Mouse (Mus musculus) adrenal gland, adult 18-20 months (tissue): Measurements from ENCODE around the gene Stil. TPM values are rescaled to one million over a fixed set of nuclear protein-coding genes. Genes with fewer than 3 reads are reported as not detected.

Source experiments
- DNase-seq, 2 experiments: peaks; one replicate each; pipeline ENCODE4 v3.0.0; 2021 to 2022; ENCODE audit warnings: low spot score in 2 of 2
- total RNA-seq, 2 experiments: library from RNA; stranded (reverse); gene quantifications; 1 replicate in 1 of 2; 2 replicates in 1 of 2; pipeline ENCODE4 v1.2.3; 2021

Stil gene
- total RNA-seq, 2 experiments from 2014 or later: 0.30 to 0.38 TPM

DNA sequence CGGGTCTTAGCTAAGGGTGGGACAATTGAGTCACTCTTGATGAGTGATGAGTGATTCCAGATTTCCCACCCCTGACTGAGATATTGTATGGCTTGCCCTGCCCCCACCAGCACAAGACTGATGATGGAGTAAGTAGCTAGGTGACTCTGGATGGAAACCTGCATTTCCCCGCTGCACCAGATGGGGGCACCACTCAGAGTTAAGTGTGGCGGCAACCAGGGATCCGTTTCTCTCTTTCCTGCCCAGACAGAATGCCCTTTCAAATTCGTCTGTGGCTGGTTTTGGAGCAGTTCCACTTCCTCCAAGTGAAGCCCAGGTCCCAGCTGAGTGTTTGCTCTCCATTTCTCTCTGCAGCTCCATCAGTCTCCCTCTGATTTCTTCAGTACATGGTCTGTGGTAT lies 47.8 kb downstream of the Stil start:
- peak; percentile 47 to 62 for DNase-seq

DNA sequence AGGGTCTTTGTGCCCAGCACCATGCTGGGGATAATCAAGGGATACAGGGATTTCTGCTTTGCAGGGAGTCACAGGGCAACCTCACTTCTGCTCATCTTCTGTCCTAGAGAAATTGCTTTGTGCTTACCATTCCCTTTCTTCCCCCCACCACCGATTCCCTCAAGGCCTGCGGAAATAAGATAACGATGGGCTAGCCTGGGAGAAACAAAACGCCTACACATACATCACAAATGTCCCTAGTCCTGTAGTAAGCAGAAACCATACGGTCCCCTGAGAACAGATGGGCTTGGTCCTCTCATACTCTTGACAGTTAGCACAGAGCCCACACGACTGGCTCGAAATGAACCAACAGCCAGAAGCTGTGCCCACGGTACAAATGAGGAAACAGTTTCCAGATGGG lies 48.2 kb downstream of the Stil start:
- no peak for DNase-seq

DNA sequence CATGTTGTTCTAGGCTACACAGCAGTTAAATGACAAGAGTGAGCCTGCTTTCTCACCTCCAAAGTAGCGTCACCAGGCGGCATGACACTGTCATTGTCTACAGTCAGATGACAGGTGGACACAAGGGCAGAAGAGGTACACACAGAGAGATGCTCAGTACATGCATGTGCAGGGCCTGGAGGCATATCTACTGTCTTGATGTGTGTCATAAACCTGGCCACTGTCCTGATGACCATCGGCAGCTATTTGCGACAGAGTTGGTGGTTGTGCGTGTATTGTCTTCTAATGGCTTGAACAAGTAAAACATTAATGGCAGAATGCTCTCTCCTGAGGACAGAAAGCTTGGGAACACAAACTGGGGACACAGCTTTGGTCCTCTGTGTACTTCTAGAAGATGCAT lies 51.3 kb downstream of the Stil start:
- no peak for DNase-seq

DNA sequence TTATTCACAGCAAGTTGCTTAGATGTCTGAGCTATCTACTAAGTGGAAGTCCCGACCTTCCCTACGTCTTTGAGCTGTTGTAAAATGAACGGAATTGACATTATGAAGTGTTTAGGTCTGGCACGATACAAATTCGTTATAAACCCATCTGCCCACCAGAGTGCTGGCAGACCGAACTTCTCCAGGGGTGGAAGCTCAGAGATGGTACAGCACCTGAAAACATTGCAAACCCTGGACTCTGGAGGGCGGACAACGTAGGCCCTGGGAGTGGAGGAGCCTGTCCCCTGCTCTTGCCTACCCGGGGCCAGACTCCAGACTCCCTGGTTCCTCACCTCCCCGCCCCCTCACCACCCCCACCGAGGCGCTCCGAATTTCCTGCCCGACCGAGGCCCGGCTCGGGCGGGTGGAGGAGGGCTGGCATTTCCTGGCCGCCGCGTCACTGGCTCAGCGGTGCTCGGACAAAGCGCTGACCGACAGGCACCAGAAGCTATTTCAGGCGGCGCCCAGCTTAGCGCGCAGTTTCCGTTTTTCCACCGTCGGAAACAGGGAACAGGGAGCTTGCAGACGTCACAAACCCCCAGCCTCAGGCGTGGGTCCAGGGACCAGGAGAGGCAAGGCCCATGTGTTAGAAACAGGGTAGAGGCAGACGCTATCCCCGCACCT lies 52.5 kb downstream of the Stil start:
- peak; percentile 35 to 61 for DNase-seq

DNA sequence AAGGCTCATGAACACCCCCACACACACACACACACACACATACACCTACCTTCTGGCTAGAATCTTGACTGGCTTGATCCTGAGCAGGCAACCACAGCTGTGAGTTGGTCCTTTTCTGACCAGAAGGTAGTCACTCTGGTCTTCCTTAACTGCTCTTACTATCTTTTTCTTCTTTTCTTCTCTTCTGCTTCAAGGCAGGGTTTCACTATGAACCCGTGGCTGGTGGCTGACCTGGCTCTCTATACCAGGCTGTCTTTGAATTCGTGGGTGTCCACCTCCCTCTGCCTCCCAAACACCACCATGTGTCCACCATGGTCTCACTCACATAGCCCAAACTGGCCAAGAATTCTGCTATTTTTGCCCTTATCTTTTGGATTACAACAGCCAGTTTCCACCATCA lies 55.1 kb downstream of the Stil start:
- DNase-seq: no peak

DNA sequence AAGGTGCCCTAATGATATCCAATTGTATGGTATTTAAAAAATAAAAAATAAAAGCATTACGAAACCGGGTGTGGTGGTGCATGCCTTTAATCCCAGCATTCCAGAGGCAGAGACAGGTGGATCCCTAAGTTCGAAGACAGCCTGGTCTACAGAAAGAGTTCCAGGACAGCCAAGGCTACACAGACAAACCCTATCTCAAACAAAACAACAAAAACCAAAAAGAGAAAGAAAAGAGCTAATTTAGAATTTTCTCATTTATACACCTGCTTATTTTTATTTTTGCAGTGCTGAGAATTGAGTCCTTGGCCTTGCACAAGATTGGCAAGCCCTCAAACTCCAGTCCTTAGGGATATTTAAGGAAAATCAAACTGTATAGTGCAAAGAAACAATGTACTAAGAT lies 55.7 kb downstream of the Stil start:
- DNase-seq: no peak

DNA sequence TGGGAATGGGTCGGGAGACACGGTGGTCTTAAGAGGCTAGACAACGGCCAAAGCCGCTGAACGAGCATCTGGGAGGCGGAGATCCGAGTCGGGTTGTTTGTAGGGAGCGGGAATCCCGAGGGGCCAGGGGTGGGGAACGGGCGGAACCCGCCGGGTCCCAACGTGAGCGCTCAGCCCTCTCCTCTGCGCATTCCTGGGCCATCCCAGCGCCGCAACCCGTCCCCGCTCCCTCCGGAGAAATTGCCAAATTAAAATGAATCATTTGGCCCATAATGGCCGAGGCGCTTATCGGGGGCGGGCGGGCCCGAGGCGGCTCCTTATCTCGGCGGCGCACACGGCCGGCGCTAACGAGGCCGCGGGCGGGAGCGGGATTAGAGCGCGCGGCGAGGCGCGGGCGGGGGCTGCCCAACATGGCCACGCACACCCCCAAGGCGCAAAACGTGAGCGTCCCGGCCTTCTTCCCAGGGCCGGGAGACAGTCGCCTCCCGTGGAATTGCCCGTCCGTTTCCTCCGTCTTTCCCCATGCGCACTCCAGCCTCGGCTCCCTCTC lies 56.5 kb downstream of the Stil start, which contains the start of gene Tal1:
Gene Tal1 (plus strand): TSS at position 56 of the 550 bp plus-strand sequence.
- peak; percentile 35 to 51 for DNase-seq

DNA sequence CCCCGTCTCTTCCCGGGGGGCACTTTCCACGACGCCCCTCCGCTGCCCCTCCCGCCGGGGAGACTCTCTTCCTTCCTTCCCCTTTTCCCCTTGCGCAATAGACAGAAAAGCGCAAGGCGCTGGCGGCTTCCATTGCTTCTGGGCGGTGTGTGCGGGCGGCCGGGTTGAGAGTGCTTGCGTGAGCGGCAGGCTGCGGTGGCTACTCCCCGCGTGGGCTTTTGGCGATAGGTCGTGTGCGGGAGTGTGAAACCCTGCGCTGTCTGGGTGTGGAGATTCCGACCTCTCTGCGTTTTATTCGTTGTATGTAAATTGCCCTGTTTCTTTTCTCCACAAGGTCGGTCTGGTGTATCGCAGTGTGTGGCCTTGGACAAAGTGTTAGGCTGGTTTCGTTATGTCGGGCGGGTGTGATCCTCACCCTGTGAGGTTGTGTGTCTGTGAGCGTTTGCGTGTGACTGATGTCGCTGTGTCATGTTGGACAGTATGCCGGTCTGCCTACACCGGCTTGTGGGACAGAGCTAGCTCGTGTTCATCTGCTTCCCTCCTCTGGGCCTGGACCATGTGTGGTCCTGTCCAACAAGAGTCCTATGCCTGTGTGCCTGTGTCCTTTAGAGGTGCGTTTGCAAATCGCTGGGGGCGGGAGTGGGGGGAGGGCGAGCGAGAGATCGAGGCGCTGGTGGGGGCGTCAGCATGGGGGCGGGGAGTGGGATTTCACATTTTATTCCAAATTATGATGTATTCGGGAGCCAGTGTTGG lies 57.1 kb downstream of the Stil start:
- peak; percentile 23 to 31 for DNase-seq

DNA sequence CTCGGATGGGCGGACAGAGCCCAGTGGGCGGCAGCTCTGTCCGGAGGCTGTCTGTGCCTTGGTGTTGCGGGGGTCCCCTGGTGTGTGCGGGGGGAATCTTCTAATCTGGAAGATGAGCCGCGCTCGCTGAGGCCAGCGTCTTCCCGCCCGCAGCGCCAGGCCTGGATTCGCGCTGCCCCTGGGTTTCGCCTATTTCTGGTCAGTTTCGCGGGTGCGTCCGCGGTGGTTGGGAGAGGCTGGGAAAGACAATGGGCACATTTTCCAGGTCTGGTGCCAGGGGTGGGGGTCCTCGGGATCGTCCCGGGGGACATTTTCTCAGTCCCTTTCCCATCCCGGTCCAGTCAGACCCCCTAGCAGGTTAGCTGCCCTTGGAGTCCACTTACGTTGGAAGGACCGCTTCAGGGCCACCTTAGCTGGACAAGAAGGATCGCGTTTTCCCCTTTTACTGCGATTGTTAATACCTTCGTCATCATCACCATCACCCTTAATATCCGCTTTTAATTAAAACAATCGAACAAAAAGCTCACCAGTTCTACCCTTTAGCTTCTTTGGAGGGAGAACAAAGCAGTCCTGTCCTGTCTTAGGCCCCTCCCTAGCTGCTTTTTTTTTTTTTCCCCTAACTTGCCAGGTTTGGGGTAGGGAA lies 57.8 kb downstream of the Stil start:
- DNase-seq: peak in 1 of 2 experiments; percentile 37

DNA sequence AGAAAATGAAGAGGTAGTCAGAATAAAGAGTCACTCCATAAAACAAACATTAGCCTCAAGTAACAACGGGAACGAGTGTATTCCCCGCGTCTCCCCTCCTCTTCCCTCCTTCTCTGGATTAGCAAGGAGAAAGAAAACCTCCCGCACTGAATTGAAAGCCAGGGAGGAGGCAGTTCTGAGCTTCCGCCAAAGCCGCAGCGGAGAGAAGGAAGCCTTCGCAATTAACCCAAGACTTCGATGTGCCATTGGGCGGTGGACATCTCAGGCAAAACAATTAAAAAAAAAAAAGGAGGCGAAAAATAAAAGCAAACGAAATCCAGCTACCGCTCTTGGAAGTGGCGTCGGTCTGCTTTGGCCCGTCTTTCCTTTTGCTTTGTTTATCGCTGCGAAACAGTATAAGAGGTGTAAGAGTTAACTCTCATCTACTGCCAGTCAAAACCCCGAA lies 58.4 kb downstream of the Stil start:
- no peak for DNase-seq

DNA sequence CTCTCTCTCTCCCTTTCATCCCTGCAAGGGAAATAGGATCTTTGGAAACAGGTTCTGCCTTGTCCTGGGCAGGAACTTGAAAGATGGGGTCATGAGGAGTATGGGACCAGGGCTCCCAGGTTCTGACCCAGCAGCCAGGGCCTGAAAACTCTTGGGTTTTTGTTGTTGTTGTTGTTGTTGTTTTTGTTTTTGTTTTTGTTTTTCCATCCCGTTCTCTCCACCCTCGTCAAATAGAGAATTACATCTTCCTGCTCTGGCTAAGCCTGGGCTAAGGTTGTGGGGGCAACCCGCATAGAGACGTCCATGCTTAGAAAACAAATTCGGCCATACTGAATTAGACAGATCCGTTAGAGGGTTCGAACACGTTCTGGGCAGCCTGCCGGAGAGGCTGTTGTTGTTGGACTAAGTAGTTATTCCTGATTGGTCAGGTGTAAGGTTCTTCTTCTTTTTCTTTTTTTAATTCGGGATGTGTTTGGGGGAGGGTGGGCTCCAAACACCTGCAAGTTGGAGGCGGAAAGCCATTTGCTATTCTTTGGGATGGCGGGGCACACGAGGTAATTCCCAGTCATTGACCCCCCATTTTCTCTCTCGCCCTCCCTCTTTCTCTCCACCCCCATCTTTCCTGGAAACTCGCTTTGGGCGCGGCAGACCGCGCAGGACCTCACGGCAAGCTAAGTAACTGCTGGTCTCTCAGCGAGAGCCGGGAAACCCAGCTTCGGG lies 59.1 kb downstream of the Stil start:
- no peak for DNase-seq

DNA sequence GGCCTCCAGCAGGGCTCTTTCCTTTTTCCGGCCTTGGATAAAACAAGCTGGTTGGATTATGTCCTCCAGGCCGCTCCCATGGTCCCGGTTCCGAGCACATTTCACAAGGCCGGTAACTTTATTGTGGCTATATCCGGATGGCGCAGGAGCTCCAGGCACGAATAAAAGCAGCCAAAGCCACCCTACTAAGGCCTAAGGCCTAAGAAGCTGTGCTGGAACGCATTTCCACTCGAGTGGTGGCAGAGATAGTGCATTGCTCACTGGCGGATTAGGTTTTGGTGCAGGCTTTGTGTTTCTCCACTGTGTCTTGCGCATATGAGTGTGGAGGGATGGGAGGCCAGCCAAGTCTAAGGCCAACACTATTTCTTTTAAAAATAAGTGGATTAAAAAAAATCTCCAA lies 59.9 kb downstream of the Stil start:
- DNase-seq: no peak

DNA sequence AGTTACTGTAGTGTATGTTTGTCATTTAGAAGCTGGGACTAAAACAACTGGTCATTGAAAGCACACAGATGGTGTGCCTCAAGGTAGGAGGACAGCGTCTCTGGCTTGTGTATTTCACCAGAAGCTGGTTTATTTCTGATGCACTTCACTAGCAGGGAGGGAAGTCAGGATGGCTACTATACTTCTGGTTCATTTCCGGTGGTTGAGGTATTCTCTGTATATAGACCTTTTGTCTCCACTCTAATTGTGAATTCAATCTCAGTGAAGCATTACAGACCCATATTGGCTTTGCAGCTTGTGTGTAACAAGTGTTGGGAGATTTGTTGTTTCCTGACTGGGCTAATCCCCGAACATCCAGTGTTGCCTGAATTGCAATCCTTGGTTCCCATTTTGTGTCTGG lies 60.8 kb downstream of the Stil start:
- DNase-seq: no peak

DNA sequence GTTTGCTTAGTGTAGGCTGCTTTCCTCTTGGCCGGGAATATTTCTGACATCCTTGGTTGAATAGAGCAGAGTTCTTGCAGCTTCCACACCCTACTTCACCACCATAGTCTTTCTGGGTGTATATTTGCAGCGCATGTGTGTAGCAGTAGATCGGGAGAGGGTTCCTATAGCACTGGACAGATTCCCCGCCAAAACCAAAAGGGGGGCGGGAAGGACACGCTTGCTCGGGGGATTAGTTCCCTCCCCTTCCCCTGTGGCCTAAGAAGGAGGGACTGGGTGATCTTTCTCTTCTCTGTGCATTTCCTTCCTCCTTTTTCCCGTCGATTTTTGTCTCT lies 62.5 kb downstream of the Stil start:
- DNase-seq: no peak

DNA sequence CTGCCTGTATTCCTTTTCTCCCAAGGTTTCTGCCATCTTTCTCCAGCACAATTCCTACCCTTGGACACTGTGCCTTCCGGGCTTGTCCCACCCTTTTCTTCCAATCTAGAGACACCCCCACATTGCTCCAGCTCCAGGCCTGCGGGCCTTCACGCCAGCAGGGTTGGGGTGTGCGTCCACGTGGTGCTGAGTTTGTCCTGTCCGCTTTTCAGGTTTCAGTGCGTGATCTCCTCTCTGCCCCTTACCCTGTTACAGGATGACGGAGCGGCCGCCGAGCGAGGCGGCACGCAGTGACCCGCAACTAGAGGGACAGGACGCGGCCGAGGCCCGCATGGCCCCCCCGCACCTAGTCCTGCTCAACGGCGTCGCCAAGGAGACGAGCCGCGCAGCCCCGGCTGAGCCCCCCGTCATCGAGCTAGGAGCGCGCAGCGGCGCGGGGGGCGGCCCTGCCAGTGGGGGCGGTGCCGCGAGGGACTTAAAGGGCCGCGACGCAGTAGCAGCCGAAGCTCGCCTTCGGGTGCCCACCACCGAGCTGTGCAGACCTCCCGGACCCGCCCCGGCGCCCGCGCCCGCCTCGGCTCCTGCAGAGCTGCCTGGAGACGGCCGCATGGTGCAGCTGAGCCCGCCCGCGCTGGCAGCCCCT lies 63.0 kb downstream of the Stil start:
- DNase-seq: peak; percentile 17 to 29

DNA sequence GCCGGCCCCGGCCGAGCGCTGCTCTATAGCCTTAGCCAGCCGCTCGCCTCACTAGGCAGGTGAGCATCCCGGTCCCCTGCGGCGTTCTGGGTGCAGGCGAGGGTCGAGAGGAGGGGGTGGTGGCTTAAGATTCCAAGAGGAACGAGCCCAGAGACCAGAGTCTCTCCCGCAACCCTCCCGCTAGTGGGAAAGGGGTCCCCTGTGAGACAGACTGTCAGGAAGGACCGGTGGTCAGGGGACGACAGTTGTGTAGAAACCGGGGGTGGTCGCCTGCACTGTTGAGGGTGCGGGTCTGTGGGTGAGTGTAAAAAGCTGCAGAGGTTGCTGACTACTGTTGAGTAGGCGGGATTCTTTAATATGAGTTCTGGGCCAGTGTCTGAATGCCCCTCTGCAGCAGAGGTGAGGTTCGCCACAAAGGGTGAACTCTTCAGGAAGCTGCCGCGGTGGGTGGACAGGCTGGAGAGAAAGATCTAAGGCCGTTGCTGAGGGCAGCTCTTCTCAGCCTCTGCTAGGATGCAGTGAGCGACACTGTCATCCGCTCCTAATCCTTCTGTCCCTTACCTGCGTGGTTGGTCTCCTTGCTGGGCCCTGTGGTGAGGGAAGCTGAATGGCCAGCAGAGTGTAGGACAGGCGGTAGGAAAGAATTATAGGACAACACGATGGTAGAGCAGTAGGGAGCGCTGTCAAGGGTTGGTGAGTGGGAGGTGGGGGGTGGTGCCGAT lies 63.7 kb downstream of the Stil start:
- DNase-seq: no peak

DNA sequence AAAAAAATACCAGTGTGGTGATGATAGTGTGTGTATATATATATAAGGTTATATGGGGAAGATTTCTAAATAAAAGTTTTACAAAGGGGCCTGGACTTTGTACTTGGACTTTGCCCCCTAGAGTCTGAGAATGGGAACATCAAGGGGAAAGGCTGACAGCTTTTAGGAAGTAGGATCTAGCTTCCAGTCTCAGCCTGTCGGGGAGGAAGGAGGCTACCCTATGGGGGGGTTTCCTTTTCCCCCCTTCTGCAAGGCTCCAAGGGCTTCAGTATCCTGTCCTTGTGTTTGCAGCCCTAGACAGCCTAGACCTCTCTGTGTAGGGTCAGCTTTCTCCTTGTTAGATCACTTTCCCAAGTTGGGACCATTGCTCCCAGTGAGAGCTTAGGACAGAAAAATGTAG lies 71.7 kb downstream of the Stil start:
- no peak for DNase-seq

DNA sequence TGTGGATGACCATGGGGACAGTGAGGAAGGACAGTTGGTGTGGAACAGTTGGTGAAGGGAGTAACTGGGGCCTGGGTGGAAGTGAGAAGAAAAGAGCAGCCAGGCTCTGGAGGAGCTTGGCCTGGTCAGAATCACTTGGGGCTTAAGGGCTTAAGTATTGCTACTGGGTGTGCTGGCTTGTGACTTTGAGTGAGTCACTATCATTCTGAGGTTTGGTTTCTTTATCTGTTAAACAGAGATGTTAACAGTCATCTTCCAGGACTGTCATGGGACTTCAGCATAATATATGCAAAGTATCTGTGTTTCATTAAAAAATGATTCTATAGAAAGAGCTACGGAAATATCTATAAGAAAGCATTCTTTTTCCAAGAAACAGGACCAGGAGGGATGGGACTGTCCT lies 74.8 kb downstream of the Stil start:
- DNase-seq: no peak

DNA sequence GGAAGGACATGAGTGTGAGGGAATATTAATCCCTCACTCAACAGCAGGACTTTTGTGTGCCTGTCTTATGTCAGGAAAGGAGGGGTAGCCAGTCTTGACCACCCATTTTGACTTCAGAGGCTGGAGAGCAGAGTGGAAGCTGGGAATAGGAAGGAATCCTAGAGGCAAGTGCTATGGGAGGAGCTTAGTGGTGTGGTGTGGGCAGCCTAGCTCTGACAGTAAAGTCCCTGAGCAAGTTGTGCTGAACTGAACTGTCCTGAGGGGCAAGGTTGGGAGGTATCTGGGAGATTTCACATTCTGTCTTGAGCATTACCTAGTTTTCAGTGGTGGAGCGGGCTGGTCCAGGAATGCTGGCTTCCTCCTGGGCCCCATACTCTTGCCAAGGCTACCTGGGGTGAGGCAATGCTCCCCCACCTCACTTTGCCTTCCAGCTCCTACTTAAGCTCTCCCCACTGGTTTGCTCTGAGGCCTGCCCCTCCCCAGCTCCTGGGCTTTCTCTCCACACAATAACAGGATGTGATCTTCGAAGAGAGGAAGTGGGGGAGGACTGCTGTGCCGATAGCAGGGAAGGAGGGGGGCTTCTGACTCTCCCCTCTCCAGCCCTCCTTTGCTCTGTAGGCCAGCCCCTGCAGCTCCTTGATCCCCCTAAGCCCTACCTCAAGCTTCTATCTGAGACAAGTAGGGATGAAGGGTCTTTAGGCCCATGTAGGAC lies 75.4 kb downstream of the Stil start:
- DNase-seq: no peak
